Mouse (Mus musculus): ENCODE measurements around the gene Atp12a.

- TF ChIP-seq POLR2A (IDR thresholded peaks at IDR 0.05; ENCODE audit: control insufficient read depth, low read depth, low read length) = no peak
- no peak for TF ChIP-seq CTCF (IDR thresholded peaks at IDR 0.05; ENCODE audit: control insufficient read depth, insufficient read depth, insufficient replicate concordance, low read depth, low read length)
Observed at GRCm38 (mm10) chr14:56325038-56325437, 39.8 kb upstream of the Atp12a start.

All from testis, adult 2 months (tissue).